ENCODE assay signal across 13 mouse cellular contexts in genomic region chr7:116260826-116261615, GRCm38 (mm10). TPM values are rescaled to one million over a fixed set of nuclear protein-coding genes. Genes with fewer than 3 reads are reported as not detected.
DNase-seq lines count a peak whose midpoint lies in the region; ATAC-seq and TF ChIP-seq lines count a peak whose summit lies in the region.
"Had no signal": no experiment of that assay in that cellular context is flagged by ENCODE, and none has a peak within 500 bp of the region (broad histone marks: within the 10 kb centered on the region; RNA-seq: fewer than 3 reads in every experiment).

No protein-coding gene starts in this region.

- peaks cover 57% of the 10 kb centered on the region for H3K4me1 ChIP-seq in kidney, adult 2 months (ENCODE audit: control insufficient read depth, insufficient read depth, low read length)
- H3K4me1 ChIP-seq in kidney, embryonic 15.5 days = peaks cover 38% of the 10 kb centered on the region
- H3K4me1 ChIP-seq in stomach, embryonic 15.5 days = peaks cover 13% of the 10 kb centered on the region; the same call in 1 of the 2 replicates
- no peaks in the 10 kb centered on the region for H3K4me1 ChIP-seq in midbrain, embryonic 15.5 days

- TF ChIP-seq POLR2A in kidney, adult 2 months (IDR thresholded peaks at IDR 0.05; ENCODE audit: low read depth, low read length) = no peak

- H3K27me3 ChIP-seq in kidney, adult 2 months (replicated peaks; ENCODE audit: control insufficient read depth, insufficient read depth, low read length) = no peaks in the 10 kb centered on the region
- H3K27me3 ChIP-seq in kidney, embryonic 15.5 days = no peaks in the 10 kb centered on the region
- no peaks in the 10 kb centered on the region for H3K27me3 ChIP-seq in stomach, embryonic 15.5 days (replicated peaks)
- no peaks in the 10 kb centered on the region for H3K27me3 ChIP-seq in midbrain, embryonic 15.5 days (replicated peaks)
- H3K27me3 ChIP-seq: forebrain, embryonic 13.5 days had no signal

- 59% methylated on average over 4 of the region's 4 CpGs for WGBS in kidney, adult 2 months
- 69% methylated on average over 4 of the region's 4 CpGs for WGBS in kidney, embryonic 15.5 days
- WGBS in stomach, embryonic 15.5 days = 66% methylated on average over 4 of the region's 4 CpGs
- 74% methylated on average over 4 of the region's 4 CpGs for WGBS in midbrain, embryonic 15.5 days

- no peak for DNase-seq in kidney, adult 2 months
- DNase-seq in thymus, postnatal 0 days (ENCODE audit: low spot score) = peak; percentile 42
- DNase-seq in thymus, postnatal 36 days = no peak
- peak; percentile 29 for DNase-seq in brain, adult 2 months (ENCODE audit: low read depth, low spot score)
- no peak for DNase-seq in layer of hippocampus, adult 9-11 months
- DNase-seq: kidney, adult 11 months; layer of hippocampus, postnatal 36 days; thymus, postnatal 25 days had no signal

- H3K27ac ChIP-seq in kidney, adult 2 months (ENCODE audit: insufficient read depth, low read depth, low read length) = no peak overlapping the region
- H3K27ac ChIP-seq in kidney, embryonic 15.5 days = no peak overlapping the region
- peak overlapping the region; percentile 32; the same call in 1 of the 2 replicates for H3K27ac ChIP-seq in stomach, embryonic 15.5 days
- H3K27ac ChIP-seq in midbrain, embryonic 15.5 days = no peak overlapping the region
- H3K27ac ChIP-seq: embryonic facial prominence, embryonic 10.5 days had no signal

- ATAC-seq in kidney, embryonic 15.5 days (replicated peaks; ENCODE audit: low FRiP score) = no peak
- no peak for ATAC-seq in stomach, embryonic 15.5 days (ENCODE audit: insufficient read depth, low FRiP score, low read depth)
- ATAC-seq in midbrain, embryonic 15.5 days (replicated peaks) = no peak
- ATAC-seq: forebrain, embryonic 13.5 days had no signal

- no peaks in the 10 kb centered on the region for H3K36me3 ChIP-seq in kidney, adult 2 months (ENCODE audit: control insufficient read depth, insufficient read depth, low read length)
- H3K36me3 ChIP-seq in kidney, embryonic 15.5 days = no peaks in the 10 kb centered on the region
- H3K36me3 ChIP-seq in stomach, embryonic 15.5 days = no peaks in the 10 kb centered on the region
- H3K36me3 ChIP-seq in midbrain, embryonic 15.5 days (replicated peaks) = no peaks in the 10 kb centered on the region
- H3K36me3 ChIP-seq: embryonic facial prominence, embryonic 10.5 days had no signal

- peak; percentile 61 for TF ChIP-seq CTCF in kidney, adult 2 months (conservative IDR thresholded peaks at IDR 0.05; ENCODE audit: insufficient read depth, insufficient read length, low read depth, low read length)

- H3K4me3 ChIP-seq in kidney, adult 2 months (ENCODE audit: insufficient read depth, low read depth, low read length) = no peak overlapping the region
- H3K4me3 ChIP-seq in kidney, embryonic 15.5 days (replicated peaks) = no peak overlapping the region
- no peak overlapping the region for H3K4me3 ChIP-seq in stomach, embryonic 15.5 days (replicated peaks)
- no peak overlapping the region for H3K4me3 ChIP-seq in midbrain, embryonic 15.5 days
- H3K4me3 ChIP-seq: embryonic facial prominence, embryonic 10.5 days; forebrain, embryonic 13.5 days had no signal

- no peak overlapping the region for H3K9ac ChIP-seq in kidney, embryonic 15.5 days
- no peak overlapping the region for H3K9ac ChIP-seq in stomach, embryonic 15.5 days
- H3K9ac ChIP-seq in midbrain, embryonic 15.5 days = no peak overlapping the region
- H3K9ac ChIP-seq: forebrain, embryonic 13.5 days had no signal

- H3K9me3 ChIP-seq in kidney, embryonic 15.5 days (replicated peaks) = no peaks in the 10 kb centered on the region
- no peaks in the 10 kb centered on the region for H3K9me3 ChIP-seq in stomach, embryonic 15.5 days
- no peaks in the 10 kb centered on the region for H3K9me3 ChIP-seq in midbrain, embryonic 15.5 days
- H3K9me3 ChIP-seq: embryonic facial prominence, embryonic 10.5 days; forebrain, embryonic 13.5 days had no signal

- no peak overlapping the region for H3K4me2 ChIP-seq in kidney, embryonic 15.5 days
- H3K4me2 ChIP-seq in stomach, embryonic 15.5 days = no peak overlapping the region
- H3K4me2 ChIP-seq in midbrain, embryonic 15.5 days = no peak overlapping the region
- H3K4me2 ChIP-seq: forebrain, embryonic 13.5 days had no signal

RNA-seq across cellular contexts. Expression of gene Plekha7, which starts 47.2 kb away (rescaled TPM):
- 29.5 and 33.6 TPM in 2 replicates for polyA plus RNA-seq in kidney, adult 2 months (2012; rRNA removed)
- polyA plus RNA-seq in kidney, embryonic 15.5 days (2015; fragmentation: Nextera tagmentation; extraction: Ambion mirVana) = 14.1 and 14.4 TPM in 2 replicates
- 17.0 and 18.4 TPM in 2 replicates for polyA plus RNA-seq in thymus, postnatal 0 days (2015; fragmentation: Nextera tagmentation; extraction: Ambion mirVana)
- polyA plus RNA-seq in stomach, embryonic 15.5 days (2015; fragmentation: Nextera tagmentation; extraction: Ambion mirVana) = 17.4 and 19.3 TPM in 2 replicates
- 11.1 and 12.2 TPM in 2 replicates for polyA plus RNA-seq in midbrain, embryonic 15.5 days (2015; fragmentation: Nextera tagmentation; extraction: Ambion mirVana)

Comparison
In these comparisons a context has a peak if more than half of its experiments do, and no peak if none do; other contexts are left out.
1. DNase-seq: peak in thymus, postnatal 0 days (single experiment) and brain, adult 2 months (single experiment); none in kidney, adult 2 months (single experiment), thymus, postnatal 36 days (0 of 2) and layer of hippocampus, adult 9-11 months (single experiment).